Mouse (Mus musculus) ES-E14 (cell line): ENCODE measurements around the gene Sulf2.
"Not testable (repeated sequence)": the region's sequence is repeated elsewhere in the genome, so short reads cannot be mapped to it uniquely, and the experiment has no call there.

Experiments used
- CHD2 ChIP-seq: IDR thresholded peaks from 2 replicates; pipeline ENCODE4 v1.6.1; 2014; ENCODE audit warnings: mild to moderate bottlenecking, low read depth, low read length, inconsistent platforms
- HCFC1 ChIP-seq: IDR thresholded peaks from 2 replicates; pipeline ENCODE4 v1.6.1; 2012; ENCODE audit warnings: low read length, inconsistent platforms, borderline replicate concordance; ENCODE audit not compliant: insufficient read depth
- MAFK ChIP-seq: IDR thresholded peaks from 2 replicates; pipeline ENCODE4 v1.6.1; 2014; ENCODE audit warnings: mild to moderate bottlenecking, low read depth, low read length, inconsistent platforms; ENCODE audit not compliant: insufficient read depth
- ZC3H11A ChIP-seq: IDR thresholded peaks from 2 replicates; pipeline ENCODE4 v1.6.1; 2012; ENCODE audit warnings: low read depth, mild to moderate bottlenecking, inconsistent platforms, low read length, borderline replicate concordance
- ZNF384 ChIP-seq: IDR thresholded peaks from 2 replicates; pipeline ENCODE4 v1.6.1; 2012; ENCODE audit warnings: low read depth, low read length, inconsistent platforms

DNA sequence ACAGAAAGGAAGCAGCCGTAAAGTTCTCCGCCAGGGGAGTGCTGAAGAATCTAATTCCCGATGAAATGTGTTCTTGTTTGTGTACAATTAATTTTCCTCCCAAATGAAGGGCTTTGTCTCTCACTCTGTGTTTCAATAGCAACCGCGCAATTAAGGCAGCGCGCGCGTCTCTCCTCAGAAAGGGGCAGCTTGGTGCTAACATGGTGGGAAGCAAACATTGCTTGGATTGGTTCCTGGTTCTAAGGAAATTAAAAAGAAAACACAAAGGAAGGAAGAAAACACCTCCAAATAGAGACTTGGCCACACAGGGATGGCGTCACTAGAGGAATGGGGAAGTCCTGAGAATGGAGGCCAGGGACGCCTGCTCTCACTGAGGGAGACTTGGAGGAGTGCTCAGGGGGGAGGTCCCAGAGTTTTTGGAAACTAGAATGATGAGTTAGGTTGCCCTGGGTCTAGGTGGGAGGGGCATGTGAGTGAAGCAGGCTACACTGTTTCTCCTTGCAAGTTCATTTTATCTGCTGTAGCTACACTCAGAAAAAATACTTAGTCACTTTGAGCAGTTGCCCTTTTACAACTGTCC, 32.5 kb upstream of the Sulf2 start:
- TF ChIP-seq ZNF384, HCFC1, MAFK, ZC3H11A, CHD2: not testable (repeated sequence)
